Mouse (Mus musculus) E14TG2a.4 (cell line): ENCODE measurements around the gene Rnf126.

Experiments used
- H3K27me3 ChIP-seq: 2 replicates; pipeline ENCODE4 v1.6.1; 2014; ENCODE audit warnings: low read length, control low read depth; ENCODE audit not compliant: insufficient read depth
- H3K36me3 ChIP-seq: 2 replicates; pipeline ENCODE4 v1.6.1; 2014; ENCODE audit warnings: low read length, control low read depth; ENCODE audit not compliant: insufficient read depth
- H3K4me1 ChIP-seq: replicated peaks from 2 replicates; pipeline ENCODE4 v1.6.1; 2014; ENCODE audit warnings: low read depth, low read length, control low read depth
- H3K4me3 ChIP-seq: replicated peaks from 2 replicates; pipeline ENCODE4 v1.5.1; 2014; ENCODE audit warnings: mild to moderate bottlenecking, low read length
- H3K9me3 ChIP-seq: 2 replicates; pipeline ENCODE4 v1.6.1; 2014; ENCODE audit warnings: low read length, control low read depth
- CTCF ChIP-seq: conservative IDR thresholded peaks from 2 replicates; pipeline ENCODE4 v1.5.1; 2014; ENCODE audit warnings: low read length
- NANOG ChIP-seq: IDR thresholded peaks from 2 replicates; pipeline ENCODE4 v1.6.1; 2014; ENCODE audit warnings: borderline replicate concordance, low read length, mixed read lengths
- POU5F1 ChIP-seq: IDR thresholded peaks from 2 replicates; pipeline ENCODE4 v1.6.1; 2014; ENCODE audit warnings: low read length, borderline replicate concordance

Gene Rnf126

DNA sequence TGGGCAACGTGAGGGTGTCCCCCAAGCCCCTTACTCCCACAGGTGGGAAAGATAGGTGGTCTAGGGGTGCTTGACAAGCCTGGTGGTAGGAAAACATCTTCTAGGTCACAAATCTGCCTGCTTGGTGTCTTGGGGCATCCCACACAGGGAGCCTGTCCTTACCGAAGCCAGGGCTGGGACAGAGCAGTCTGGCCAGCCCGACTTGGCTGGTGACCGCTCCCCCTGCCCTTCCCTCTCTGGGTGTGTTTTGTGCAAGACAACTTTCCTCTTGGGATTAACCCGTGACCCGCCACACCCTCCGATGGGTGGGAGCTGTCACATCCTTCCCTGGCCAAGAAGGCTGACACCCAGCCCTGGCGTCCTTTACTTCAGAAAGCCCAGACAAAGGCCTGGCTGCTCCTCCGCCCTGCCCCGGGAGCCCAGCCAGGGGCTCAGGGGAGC lies 27.8 kb upstream of the Rnf126 start:
- peaks cover 29% of the 10 kb centered on the region for H3K27me3 ChIP-seq
- no peak for TF ChIP-seq CTCF
- no peak for TF ChIP-seq NANOG
- TF ChIP-seq POU5F1, result no peak
- H3K36me3 ChIP-seq, result no peaks in the 10 kb centered on the region
- no peaks in the 10 kb centered on the region for H3K9me3 ChIP-seq
- H3K4me1 ChIP-seq, result peaks cover 59% of the 10 kb centered on the region
- peak overlapping the region; percentile 91 for H3K4me3 ChIP-seq

- H3K27me3 ChIP-seq, result peaks cover 35% of the 10 kb centered on the region
- peaks cover 56% of the 10 kb centered on the region for H3K4me1 ChIP-seq
- no peaks in the 10 kb centered on the region for H3K36me3 ChIP-seq
- peak overlapping the region; percentile 91 for H3K4me3 ChIP-seq
- TF ChIP-seq CTCF (no peak), POU5F1 (no peak), NANOG (no peak)
- H3K9me3 ChIP-seq, result no peaks in the 10 kb centered on the region
These were observed 27.2 kb upstream of the Rnf126 start for GRCm38 (mm10) chr10:79793738-79794490.

DNA sequence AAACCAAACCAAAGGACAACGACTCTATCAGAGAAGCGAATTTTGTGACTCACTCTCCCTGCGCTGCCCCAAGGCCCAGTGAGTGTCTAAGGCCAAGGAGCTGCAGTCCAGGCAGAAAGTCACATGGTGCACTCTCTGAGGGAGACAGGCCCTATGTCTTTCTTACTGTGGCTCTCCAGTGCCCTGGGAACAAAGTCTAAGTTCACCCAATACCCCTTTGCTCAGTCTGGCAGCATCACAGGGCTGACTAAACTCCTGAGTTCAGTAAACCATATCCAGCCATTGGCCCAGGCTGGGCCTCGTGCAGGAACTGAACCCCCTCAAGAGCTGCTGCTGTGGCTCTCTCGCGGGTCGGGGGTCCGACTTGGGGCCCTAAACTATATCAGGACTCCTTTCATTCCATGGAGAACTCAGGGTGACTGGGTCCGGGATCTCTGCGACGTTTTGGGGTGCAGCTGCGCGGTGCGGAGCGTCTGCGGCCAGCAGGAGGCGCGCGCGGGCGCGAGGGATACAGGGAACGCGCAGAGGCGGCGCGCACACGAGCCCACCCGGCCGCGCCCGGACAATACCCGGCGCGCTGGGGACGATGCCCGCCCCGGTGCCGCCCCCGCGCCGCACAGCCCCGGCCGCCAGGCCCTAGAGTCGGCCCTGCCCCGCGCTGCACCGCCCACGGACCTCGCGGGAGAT lies 26.4 kb upstream of the Rnf126 start, which contains the start of gene Palm:
TSS of gene Palm (plus strand) at position 522 of the 687 bp plus-strand sequence.
- Histone ChIP-seq H3K36me3 (no peaks in the 10 kb centered on the region), H3K27me3 (peaks cover 38% of the 10 kb centered on the region), H3K4me1 (peaks cover 52% of the 10 kb centered on the region), H3K4me3 (peak within 1 kb of the TSS; percentile 91), H3K9me3 (no peaks in the 10 kb centered on the region)
- TF ChIP-seq POU5F1, result no peak
- TF ChIP-seq NANOG, result no peak
- TF ChIP-seq CTCF, result no peak; the same call in 1 of the 2 replicates

DNA sequence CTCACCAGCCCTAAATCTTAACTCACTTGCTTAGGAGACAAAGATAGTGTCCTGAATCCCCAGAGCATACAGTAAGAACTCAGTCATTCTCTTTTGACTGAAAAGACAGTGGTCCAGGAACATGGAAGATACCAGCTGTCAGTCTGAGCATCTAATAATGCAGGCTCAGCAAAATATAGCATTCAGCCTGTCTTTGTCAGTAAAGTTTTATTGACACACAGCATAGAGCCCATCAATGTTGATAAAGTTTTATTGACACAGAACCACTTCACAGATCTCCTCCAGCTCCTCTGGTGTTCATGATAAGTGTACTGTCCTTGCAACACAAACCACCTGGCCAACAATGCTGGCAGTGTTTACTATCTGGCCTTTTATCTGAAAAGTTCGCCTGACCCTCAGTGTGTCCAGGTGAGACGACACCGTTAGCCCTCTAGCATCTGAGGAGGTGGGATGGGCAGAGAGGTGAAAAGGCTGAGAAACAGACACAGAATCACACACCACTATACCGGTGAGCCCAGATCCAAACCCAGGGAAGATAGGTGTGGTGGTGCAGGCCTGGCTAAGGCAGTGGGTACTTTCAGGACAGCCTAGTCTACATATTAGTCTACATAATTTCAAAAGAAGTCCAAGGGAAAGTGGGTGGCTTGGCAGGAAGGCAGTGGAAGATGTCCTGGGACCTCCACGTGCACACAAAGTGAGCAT lies 25.7 kb upstream of the Rnf126 start:
- no peaks in the 10 kb centered on the region for H3K9me3 ChIP-seq
- H3K4me1 ChIP-seq, result peaks cover 45% of the 10 kb centered on the region
- peaks cover 38% of the 10 kb centered on the region for H3K27me3 ChIP-seq
- no peak for TF ChIP-seq POU5F1
- no peak for TF ChIP-seq NANOG
- TF ChIP-seq CTCF, result no peak
- no peak overlapping the region for H3K4me3 ChIP-seq
- no peaks in the 10 kb centered on the region for H3K36me3 ChIP-seq

GRCm38 (mm10) chr10:79790861-79791260 lies 24.1 kb upstream of the Rnf126 start, which contains the start of gene Prss57:
Gene Prss57, minus strand, starts transcription at chr10:79790961.
- peaks cover 29% of the 10 kb centered on the region for H3K4me1 ChIP-seq
- H3K27me3 ChIP-seq, result peaks cover 38% of the 10 kb centered on the region
- H3K4me3 ChIP-seq, result no peak within 1 kb of the TSS
- no peaks in the 10 kb centered on the region for H3K9me3 ChIP-seq
- TF ChIP-seq CTCF (no peak), POU5F1 (no peak), NANOG (no peak)
- no peaks in the 10 kb centered on the region for H3K36me3 ChIP-seq

DNA sequence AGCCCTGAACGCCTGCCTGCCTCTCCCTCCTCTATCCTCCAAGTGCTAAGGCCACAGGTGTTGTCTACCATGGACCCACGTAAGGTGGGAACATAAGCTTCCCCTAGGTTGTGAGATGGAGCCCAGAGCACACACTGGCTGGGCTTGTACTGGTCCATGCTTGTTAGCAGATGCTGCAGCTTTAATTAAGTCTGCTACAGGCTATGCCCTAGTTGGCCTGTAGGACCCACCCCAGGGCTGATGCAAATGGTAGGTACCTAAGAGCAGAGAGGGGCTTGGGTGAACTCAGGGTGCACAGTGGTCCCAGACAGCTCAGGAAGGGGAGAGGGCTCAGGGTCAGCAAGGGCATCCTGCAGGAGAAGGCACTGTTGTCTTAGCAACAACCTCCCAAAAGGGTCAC lies 22.8 kb upstream of the Rnf126 start:
- H3K4me3 ChIP-seq, result no peak overlapping the region
- no peaks in the 10 kb centered on the region for H3K9me3 ChIP-seq
- H3K4me1 ChIP-seq, result peaks cover 21% of the 10 kb centered on the region
- H3K36me3 ChIP-seq, result no peaks in the 10 kb centered on the region
- H3K27me3 ChIP-seq, result peaks cover 45% of the 10 kb centered on the region
- TF ChIP-seq POU5F1 (no peak), NANOG (no peak), CTCF (no peak)

DNA sequence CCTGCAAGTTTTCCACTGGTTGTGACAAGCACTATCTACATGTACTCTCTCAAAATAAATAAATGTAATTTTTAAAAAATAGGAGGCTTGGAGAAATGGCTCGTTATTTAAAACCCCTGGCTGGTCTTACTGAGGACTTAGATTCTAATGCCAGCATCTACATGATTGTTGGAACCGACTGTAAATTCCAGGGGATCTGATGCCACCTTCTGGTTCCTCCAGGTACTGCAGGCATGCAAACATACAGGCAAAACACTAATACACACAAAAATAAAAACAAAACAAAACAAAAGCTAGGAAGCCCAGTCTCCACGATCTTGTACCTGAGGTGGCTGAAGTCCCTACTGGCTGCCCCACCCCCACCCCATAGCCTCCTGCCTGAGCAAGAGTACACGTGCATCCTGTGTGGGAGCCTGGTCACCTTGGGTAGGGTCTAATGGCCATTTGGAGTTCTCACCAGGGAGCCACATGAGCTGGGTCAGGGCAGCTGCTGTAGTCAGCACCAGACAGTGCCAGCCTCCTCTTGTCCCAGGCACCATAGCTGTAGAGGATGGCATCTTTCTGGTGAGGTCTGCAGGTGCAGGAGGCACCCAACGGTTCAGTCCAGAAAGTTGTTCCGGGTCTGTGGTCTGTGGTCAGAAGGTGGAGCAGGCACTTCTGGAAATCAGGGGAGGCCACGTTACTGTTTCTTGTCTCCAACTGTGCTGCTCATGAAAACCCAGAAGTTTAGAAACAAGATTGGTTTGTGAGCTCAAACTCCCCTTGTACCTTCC lies 21.8 kb upstream of the Rnf126 start:
- Histone ChIP-seq H3K36me3 (no peaks in the 10 kb centered on the region), H3K27me3 (peaks cover 42% of the 10 kb centered on the region), H3K4me3 (no peak overlapping the region), H3K4me1 (peaks cover 19% of the 10 kb centered on the region), H3K9me3 (no peaks in the 10 kb centered on the region)
- no peak for TF ChIP-seq POU5F1
- no peak for TF ChIP-seq NANOG
- peak; percentile 99 for TF ChIP-seq CTCF
